Mouse (Mus musculus): ENCODE results near the gene Gcnt4. TPM values are rescaled to one million over a fixed set of nuclear protein-coding genes. Genes with fewer than 3 reads are reported as not detected.

The Gcnt4 gene
- polyA plus RNA-seq, 2 experiments = 0.44 to 0.63 TPM

DNA sequence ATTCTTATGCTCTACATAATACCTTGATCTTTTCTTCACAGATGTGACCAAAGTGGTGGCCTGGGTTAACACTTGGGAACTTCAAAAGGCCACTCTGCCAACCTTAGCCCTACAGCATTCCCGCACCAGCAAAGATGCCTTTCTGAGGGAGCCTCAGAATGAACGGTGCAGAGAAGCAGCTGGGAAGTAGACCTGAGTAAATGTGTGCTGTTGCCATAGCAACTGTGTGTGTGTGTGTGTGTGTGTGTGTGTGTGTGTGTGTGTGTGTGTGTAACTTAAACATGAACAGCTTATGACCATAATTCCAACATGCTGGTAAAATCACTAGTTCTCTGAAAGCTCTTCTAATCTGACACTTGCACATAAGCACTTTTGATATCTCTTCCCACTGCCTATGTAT lies 27.4 kb downstream of the Gcnt4 start:
- no peak for TF ChIP-seq POLR2A (IDR thresholded peaks at IDR 0.05; ENCODE audit: borderline replicate concordance, extremely low read depth, insufficient read depth, insufficient read length)
- ATAC-seq (ENCODE audit: low FRiP score, low read depth) (no peak), DNase-seq (ENCODE audit: low spot score) (no peak)
- no peak overlapping the region for H3K27ac ChIP-seq (replicated peaks; ENCODE audit: low read depth, low read length)
- no peaks in the 10 kb centered on the region for H3K27me3 ChIP-seq (ENCODE audit: control insufficient read depth, insufficient read depth, low read length)
- no peaks in the 10 kb centered on the region for H3K4me1 ChIP-seq (ENCODE audit: control insufficient read depth, insufficient read depth, low read length)
- 54% methylated on average over 2 of the region's 2 CpGs for WGBS
- no peak overlapping the region for H3K9ac ChIP-seq (ENCODE audit: low read depth, low read length, severe bottlenecking)
- H3K4me3 ChIP-seq (replicated peaks; ENCODE audit: low read length) = no peak overlapping the region
- no peaks in the 10 kb centered on the region for H3K9me3 ChIP-seq (ENCODE audit: control insufficient read depth, low read length)
- H3K4me2 ChIP-seq (replicated peaks; ENCODE audit: low read depth, low read length, severe bottlenecking) = no peak overlapping the region
- H3K36me3 ChIP-seq (ENCODE audit: control insufficient read depth, insufficient read depth, low read length) = no peaks in the 10 kb centered on the region

DNA sequence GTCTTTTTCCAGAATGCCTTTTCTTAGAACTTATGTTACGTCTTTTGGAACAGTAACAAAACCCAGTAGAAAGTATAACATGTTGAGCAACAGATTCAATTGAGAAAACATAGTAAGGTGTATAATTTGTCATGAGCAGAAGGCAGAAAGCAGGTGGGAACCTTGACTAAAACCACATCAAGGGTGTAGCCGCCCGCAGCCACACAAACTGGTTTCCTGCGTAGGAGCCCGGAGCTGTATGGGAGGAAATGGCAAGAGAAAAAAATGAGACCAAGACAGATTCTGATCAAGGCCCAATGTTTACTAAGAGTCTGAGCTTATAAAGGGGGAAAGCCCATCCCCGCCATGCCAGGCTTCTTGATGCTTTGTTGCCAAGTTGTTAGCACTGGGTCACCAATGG lies 32.0 kb downstream of the Gcnt4 start:
- H3K4me3 ChIP-seq (replicated peaks; ENCODE audit: low read length) = no peak overlapping the region
- no peaks in the 10 kb centered on the region for H3K27me3 ChIP-seq (ENCODE audit: control insufficient read depth, insufficient read depth, low read length)
- no peak overlapping the region for H3K4me2 ChIP-seq (replicated peaks; ENCODE audit: low read depth, low read length, severe bottlenecking)
- no peak for DNase-seq (ENCODE audit: low spot score)
- 78% methylated on average over 6 of the region's 6 CpGs for WGBS
- H3K27ac ChIP-seq (replicated peaks; ENCODE audit: low read depth, low read length) = no peak overlapping the region
- TF ChIP-seq POLR2A (IDR thresholded peaks at IDR 0.05; ENCODE audit: borderline replicate concordance, extremely low read depth, insufficient read depth, insufficient read length) = no peak
- H3K4me1 ChIP-seq (ENCODE audit: control insufficient read depth, insufficient read depth, low read length) = no peaks in the 10 kb centered on the region
- no peaks in the 10 kb centered on the region for H3K9me3 ChIP-seq (ENCODE audit: control insufficient read depth, low read length)
- H3K36me3 ChIP-seq (ENCODE audit: control insufficient read depth, insufficient read depth, low read length) = no peaks in the 10 kb centered on the region
- H3K9ac ChIP-seq (ENCODE audit: low read depth, low read length, severe bottlenecking) = no peak overlapping the region
- no peak for ATAC-seq (ENCODE audit: low FRiP score, low read depth)

- DNase-seq (ENCODE audit: low spot score) (no peak), ATAC-seq (ENCODE audit: low FRiP score, low read depth) (no peak)
- no peak overlapping the region for H3K4me2 ChIP-seq (replicated peaks; ENCODE audit: low read depth, low read length, severe bottlenecking)
- no peak overlapping the region for H3K4me3 ChIP-seq (replicated peaks; ENCODE audit: low read length)
- no peak for TF ChIP-seq POLR2A (IDR thresholded peaks at IDR 0.05; ENCODE audit: borderline replicate concordance, extremely low read depth, insufficient read depth, insufficient read length)
- H3K36me3 ChIP-seq (ENCODE audit: control insufficient read depth, insufficient read depth, low read length) = no peaks in the 10 kb centered on the region
- no peaks in the 10 kb centered on the region for H3K4me1 ChIP-seq (ENCODE audit: control insufficient read depth, insufficient read depth, low read length)
- H3K9ac ChIP-seq (ENCODE audit: low read depth, low read length, severe bottlenecking) = no peak overlapping the region
- 81% methylated on average over 1 of the region's 1 CpGs for WGBS
- no peaks in the 10 kb centered on the region for H3K27me3 ChIP-seq (ENCODE audit: control insufficient read depth, insufficient read depth, low read length)
- no peak overlapping the region for H3K27ac ChIP-seq (replicated peaks; ENCODE audit: low read depth, low read length)
- H3K9me3 ChIP-seq (ENCODE audit: control insufficient read depth, low read length) = no peaks in the 10 kb centered on the region
These were observed 35.5 kb downstream of the Gcnt4 start for GRCm38 (mm10) chr13:96960019-96960418.

- 83% methylated on average over 9 of the region's 9 CpGs for WGBS
- Histone ChIP-seq H3K4me3 (replicated peaks; ENCODE audit: low read length) (no peak overlapping the region), H3K9me3 (ENCODE audit: control insufficient read depth, low read length) (no peaks in the 10 kb centered on the region), H3K4me1 (ENCODE audit: control insufficient read depth, insufficient read depth, low read length) (no peaks in the 10 kb centered on the region), H3K27ac (replicated peaks; ENCODE audit: low read depth, low read length) (no peak overlapping the region), H3K27me3 (ENCODE audit: control insufficient read depth, insufficient read depth, low read length) (no peaks in the 10 kb centered on the region), H3K36me3 (ENCODE audit: control insufficient read depth, insufficient read depth, low read length) (no peaks in the 10 kb centered on the region), H3K9ac (ENCODE audit: low read depth, low read length, severe bottlenecking) (no peak overlapping the region), H3K4me2 (replicated peaks; ENCODE audit: low read depth, low read length, severe bottlenecking) (no peak overlapping the region)
- ATAC-seq (ENCODE audit: low FRiP score, low read depth) = no peak
- no peak for TF ChIP-seq POLR2A (IDR thresholded peaks at IDR 0.05; ENCODE audit: borderline replicate concordance, extremely low read depth, insufficient read depth, insufficient read length)
- DNase-seq (ENCODE audit: low spot score) = no peak
These were observed 37.1 kb downstream of the Gcnt4 start for GRCm38 (mm10) chr13:96961366-96962157.

GRCm38 (mm10) chr13:96962801-96963200 lies 38.3 kb downstream of the Gcnt4 start:
- no peak for DNase-seq (ENCODE audit: low spot score)
- Histone ChIP-seq H3K9me3 (ENCODE audit: control insufficient read depth, low read length) (no peaks in the 10 kb centered on the region), H3K27me3 (ENCODE audit: control insufficient read depth, insufficient read depth, low read length) (no peaks in the 10 kb centered on the region), H3K4me2 (replicated peaks; ENCODE audit: low read depth, low read length, severe bottlenecking) (no peak overlapping the region), H3K36me3 (ENCODE audit: control insufficient read depth, insufficient read depth, low read length) (no peaks in the 10 kb centered on the region), H3K27ac (replicated peaks; ENCODE audit: low read depth, low read length) (no peak overlapping the region), H3K4me1 (ENCODE audit: control insufficient read depth, insufficient read depth, low read length) (no peaks in the 10 kb centered on the region), H3K4me3 (replicated peaks; ENCODE audit: low read length) (no peak overlapping the region), H3K9ac (ENCODE audit: low read depth, low read length, severe bottlenecking) (no peak overlapping the region)
- 83% methylated on average over 5 of the region's 5 CpGs for WGBS
- TF ChIP-seq POLR2A (IDR thresholded peaks at IDR 0.05; ENCODE audit: borderline replicate concordance, extremely low read depth, insufficient read depth, insufficient read length) = no peak
- no peak for ATAC-seq (ENCODE audit: low FRiP score, low read depth)
